Mouse (Mus musculus) cerebellum, adult 9-10 months (tissue): ENCODE measurements around the gene A3galt2.

ENCODE experiments used
- DNase-seq: peaks from one replicate; pipeline ENCODE4 v3.0.0; 2022

Gene A3galt2

DNA sequence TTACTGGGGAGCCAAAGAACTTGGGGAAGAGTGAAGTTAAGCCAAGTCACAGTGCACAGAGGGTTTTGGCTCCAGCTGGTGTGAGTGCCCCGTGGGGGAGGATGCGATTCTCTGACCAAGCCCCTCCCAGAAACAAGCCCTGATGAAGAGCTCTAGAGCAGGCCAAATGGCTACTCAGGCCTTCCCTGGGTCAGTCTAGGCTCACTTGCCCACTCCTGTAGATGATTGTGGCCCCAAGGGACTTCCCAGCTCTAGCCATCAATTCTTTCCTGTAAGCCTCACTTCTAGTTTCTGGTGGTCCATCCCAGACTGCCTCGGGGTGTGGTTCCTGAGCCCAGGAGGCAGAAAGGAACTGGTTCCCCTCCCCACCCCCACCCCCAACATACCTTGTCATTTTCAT, at the start of gene A3galt2:
TSS of gene A3galt2 (plus strand) at position 301 of the 400 bp plus-strand sequence.
- DNase-seq = no peak

DNA sequence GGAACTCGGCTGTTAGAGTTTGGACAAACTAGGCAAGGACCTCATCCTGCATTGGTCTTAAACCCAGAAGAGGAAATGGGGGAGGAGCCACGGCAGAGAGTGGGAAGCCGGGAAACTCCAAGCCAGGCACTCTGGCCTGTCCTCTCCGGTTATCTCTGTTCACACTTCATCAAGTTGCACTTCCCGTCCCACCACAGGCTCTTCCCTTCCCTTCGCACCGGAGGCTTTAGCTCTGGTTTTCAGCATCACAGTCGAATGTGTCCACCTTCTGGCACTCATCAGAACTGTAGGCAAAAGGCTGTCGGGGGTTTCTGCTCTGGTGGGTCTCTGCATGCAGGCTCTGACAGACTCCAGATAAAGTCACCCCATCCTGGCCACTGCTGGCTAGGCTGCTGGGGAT, 48.5 kb upstream of the A3galt2 start:
- DNase-seq = no peak

DNA sequence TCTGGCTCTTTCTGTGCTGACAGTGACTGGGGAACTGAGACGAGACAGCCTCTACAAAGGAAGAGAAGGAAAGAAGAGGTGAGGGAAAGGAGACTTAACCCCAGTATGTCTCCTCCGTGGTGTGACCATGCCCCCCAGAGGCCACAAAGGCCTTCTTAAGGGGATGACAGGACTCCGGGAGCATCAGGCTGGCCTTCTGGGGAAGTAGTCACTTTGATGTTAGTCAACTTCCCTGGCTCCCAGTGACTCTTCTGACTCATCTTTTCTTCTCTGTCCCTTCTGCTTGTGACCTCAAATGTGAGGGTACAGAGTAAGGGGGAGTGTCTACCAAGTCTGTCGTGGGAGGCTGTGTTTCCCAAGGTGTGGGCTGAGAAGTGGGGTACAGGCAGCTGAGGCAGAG, 47.8 kb upstream of the A3galt2 start:
- no peak for DNase-seq

- DNase-seq = peak; percentile 78
These were observed 45.9 kb upstream of the A3galt2 start for GRCm38 (mm10) chr4:128709061-128709780.

DNA sequence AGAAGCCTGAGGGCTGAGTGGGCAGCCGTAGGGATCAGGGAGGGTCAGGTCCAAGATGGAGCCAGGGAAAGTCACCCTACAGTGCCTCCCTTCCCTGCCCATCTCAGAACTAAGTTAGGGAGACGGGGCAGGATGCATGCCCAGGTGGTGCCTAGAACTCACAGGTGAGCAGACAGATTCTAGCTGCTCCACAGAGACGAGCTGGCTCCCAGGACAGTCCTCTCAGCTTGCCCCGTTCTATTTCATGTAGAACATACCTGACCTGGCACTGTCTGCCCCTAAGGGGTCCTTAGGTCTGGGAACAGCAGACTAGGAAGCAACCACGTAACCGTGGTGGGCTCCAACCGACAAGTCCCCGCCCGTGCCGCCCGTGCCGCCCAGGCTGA, 45.4 kb upstream of the A3galt2 start:
- peak; percentile 52 for DNase-seq

- DNase-seq = peak; percentile 75
These were observed 44.9 kb upstream of the A3galt2 start for GRCm38 (mm10) chr4:128710286-128710685.

DNA sequence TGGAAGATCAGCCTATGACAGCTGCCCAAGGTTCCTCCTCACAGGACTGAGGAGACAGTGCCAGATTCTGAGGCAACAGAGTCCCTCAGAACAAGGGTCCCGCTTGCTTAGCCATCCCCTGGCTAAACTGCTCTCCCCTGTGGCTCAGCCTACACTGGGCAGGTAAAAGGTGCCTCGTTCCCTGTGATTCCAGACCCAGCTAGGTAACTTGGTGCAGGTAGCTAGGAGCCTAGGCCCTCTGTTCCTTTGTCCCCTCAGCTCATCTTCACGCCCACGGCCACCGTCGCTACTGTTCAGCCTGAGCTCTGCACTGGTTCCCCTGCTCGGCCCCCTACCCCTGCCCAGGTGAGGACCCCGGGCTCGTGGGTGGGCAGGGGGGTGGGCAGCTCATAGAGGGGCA, 44.4 kb upstream of the A3galt2 start:
- DNase-seq = no peak

- peak; percentile 99 for DNase-seq
These were observed 43.6 kb upstream of the A3galt2 start for GRCm38 (mm10) chr4:128711455-128712135.

GRCm38 (mm10) chr4:128712136-128712655, 43.0 kb upstream of the A3galt2 start:
- DNase-seq = peak; percentile 66

DNA sequence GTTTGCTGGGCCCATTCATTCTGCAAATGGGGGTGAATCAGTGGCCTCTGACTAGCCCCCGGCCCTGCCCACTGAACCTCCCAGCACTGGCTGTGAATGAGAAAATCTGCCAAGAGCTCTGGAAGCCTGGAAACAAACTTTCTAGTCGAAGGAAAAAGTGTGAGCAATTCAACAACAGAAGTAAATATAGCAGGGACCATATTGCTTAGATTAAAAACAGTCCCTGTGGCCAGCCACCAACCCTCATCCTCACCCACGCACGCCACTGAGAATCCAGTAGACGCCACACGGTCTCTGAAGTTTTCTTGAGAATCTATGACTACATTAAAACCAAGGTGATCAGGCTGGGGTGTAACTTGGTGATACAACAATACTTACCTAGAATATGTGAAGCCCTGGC, 42.2 kb upstream of the A3galt2 start:
- no peak for DNase-seq

DNA sequence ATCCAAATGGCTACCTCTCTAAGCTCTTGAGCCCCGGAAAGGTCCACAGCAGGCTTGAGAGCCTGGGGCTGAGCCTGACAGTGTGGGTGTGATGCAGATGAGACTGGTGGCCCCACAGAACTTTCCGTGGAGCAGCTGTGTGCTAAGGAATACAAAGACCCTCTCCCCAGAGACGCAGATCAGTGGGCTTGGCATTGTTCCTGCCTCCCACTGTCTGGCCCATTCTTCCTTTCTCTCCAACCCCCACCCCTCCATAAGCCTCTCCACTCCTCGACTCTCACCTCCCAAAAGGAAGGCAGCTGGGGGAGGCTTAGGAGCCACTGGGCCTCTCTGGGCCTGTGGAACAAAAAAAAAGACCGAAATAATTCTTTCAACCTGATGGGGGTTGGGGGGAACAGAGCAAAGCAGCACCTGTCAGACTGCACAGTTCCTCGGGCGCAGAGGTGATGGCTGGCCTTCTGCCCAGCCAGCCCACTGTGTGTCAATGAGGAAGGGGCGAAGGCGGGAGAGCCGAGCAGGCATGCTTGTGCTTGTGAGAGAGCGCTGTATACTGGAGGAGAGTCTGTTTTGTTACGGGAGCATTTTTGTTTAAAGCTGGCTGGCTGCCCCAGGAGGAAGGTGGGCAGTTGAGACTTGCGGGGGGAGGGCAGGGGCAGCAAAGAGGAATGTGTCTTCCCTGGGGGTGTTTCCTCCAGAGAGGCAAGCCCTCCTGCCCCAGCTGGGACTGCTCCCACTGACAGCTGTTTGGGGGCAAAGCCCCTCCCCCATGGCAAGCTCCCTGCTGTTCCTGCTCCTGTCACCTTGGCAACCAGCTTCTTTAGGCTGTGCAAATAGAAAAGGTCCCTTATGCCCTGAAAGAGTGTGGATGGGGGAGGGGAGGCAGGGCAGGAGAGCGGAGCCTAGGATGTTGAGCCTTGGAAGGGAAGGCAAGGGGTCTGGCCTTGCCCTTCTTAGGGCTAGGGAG, 39.6 kb upstream of the A3galt2 start:
- peak; percentile 85 for DNase-seq

GRCm38 (mm10) chr4:128716279-128716678, 38.9 kb upstream of the A3galt2 start:
- no peak for DNase-seq

GRCm38 (mm10) chr4:128716731-128717130, 38.4 kb upstream of the A3galt2 start:
- DNase-seq = no peak

- DNase-seq = peak; percentile 77
These were observed 35.1 kb upstream of the A3galt2 start for GRCm38 (mm10) chr4:128720110-128720509.

DNA sequence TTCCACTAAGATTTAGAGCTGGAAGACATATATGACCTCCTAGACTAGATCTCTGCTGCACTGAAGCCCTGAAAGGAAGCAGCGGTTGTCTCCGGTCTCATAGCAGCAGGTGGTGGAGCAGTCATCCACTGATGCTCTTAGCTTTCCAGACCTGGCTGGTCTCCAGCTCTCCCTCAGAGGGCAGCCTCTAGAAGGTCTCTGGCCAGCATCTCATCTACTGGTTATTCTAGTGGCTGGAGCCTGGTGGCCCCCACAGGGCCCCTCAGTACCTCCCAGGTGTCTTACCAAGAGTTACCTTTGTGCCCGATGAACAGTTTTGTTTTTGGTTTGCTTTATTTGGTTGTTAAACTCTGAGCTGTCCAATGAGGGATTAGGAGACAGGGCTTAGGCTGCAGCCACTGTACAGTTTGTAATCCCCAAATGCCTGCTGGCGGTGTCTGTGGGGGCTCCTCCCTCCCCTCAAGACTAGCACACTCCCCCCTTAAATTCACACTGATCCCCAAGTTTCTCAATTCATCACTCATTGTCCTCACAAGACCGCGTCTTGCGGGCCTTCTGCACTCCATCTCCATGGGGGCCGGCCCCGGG, 34.0 kb upstream of the A3galt2 start:
- DNase-seq = peak; percentile 82

GRCm38 (mm10) chr4:128721761-128722160, 33.4 kb upstream of the A3galt2 start:
- peak; percentile 77 for DNase-seq

DNA sequence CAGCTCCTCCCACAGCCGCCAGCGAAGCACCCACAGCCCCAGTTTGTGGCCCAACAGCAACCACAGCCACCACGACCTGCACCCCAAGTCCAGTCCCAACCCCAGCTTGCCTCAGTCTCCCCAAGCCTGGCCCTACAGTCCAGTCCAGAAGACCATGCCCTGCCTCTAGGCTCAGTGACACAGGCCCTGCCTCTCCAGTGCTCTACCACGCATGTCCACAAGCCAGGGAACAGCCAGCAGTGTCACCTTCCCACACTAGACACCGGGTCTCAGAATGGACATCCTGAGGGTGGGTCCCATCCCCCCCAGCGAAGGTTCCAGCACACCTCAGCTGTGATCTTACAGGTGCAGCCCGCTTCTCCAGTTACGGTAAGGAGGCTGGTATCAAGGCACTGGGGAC, 32.2 kb upstream of the A3galt2 start:
- DNase-seq = peak; percentile 67

DNA sequence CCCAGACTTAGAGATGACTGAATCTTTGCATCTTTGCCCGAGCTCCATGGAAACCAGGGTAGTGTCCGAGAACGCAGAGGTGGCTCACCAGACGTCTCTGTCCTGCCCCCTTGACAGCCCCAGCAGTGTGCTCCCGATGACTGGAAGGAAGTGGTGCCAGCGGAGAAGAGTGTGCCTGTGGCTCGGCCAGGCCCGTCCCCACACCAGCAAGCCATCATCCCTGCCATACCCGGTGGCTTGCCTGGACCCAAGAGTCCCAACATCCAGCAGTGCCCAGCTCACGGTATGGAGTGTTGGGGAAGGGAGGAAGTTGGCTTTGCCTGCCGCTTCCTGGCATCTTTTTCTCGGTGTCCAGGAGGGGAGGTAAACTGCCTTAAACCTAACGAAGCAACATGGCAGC, 31.7 kb upstream of the A3galt2 start:
- DNase-seq = no peak

GRCm38 (mm10) chr4:128724059-128724458, 31.1 kb upstream of the A3galt2 start:
- DNase-seq = peak; percentile 92

- peak; percentile 83 for DNase-seq
These were observed 28.0 kb upstream of the A3galt2 start for GRCm38 (mm10) chr4:128727019-128727720.

GRCm38 (mm10) chr4:128727721-128728430, 27.3 kb upstream of the A3galt2 start:
- DNase-seq = peak; percentile 71
